Mouse (Mus musculus): ENCODE results near the gene Pip4k2c. TPM values are rescaled to one million over a fixed set of nuclear protein-coding genes. Genes with fewer than 3 reads are reported as not detected.
"Not testable (repeated sequence)": the region's sequence is repeated elsewhere in the genome, so short reads cannot be mapped to it uniquely, and the experiment has no call there.

Gene Pip4k2c
- total RNA-seq, 2 experiments from 2014 or later, result 5.6 to 6.1 TPM

- no peak for DNase-seq
- intact Hi-C loops (cut with DNase I), result loop anchor here (2.0 to 5.0 kb wide), 2 partner anchors 51 to 166 kb away; partner anchors contain the start of gene Gli1
These were observed 35.2 kb downstream of the Pip4k2c start for GRCm38 (mm10) chr10:127176228-127176627.

- no peak for DNase-seq
- intact Hi-C loops (cut with DNase I), result no loop called here
These were observed 37.2 kb downstream of the Pip4k2c start for GRCm38 (mm10) chr10:127174170-127174569.

GRCm38 (mm10) chr10:127173148-127174065 is 38.0 kb downstream of the Pip4k2c start:
- intact Hi-C loops (cut with DNase I), result no loop called here
- DNase-seq, result no peak

- intact Hi-C loops (cut with DNase I), result no loop called here
These were observed 39.7 kb downstream of the Pip4k2c start for GRCm38 (mm10) chr10:127171631-127172200.

GRCm38 (mm10) chr10:127170837-127171272 is 40.5 kb downstream of the Pip4k2c start:
- intact Hi-C loops (cut with DNase I), result no loop called here
- DNase-seq, result peak in 1 of 2 experiments; percentile 61

More at GRCm38 (mm10) chr10:127171631-127172200, 39.7 kb downstream of the Pip4k2c start:
- DNase-seq, result no peak

GRCm38 (mm10) chr10:127170002-127170401 is 41.4 kb downstream of the Pip4k2c start:
- intact Hi-C loops (cut with DNase I), result no loop called here
- no peak for DNase-seq

- DNase-seq, result no peak
- intact Hi-C loops (cut with DNase I), result loop anchor here (5.0 kb wide), 1 partner anchor 40 kb away; no protein-coding TSS in a partner anchor
These were observed 43.7 kb downstream of the Pip4k2c start for GRCm38 (mm10) chr10:127167614-127168192.

- no peak for DNase-seq
- intact Hi-C loops (cut with DNase I), result loop anchor here (5.0 kb wide), 1 partner anchor 40 kb away; no protein-coding TSS in a partner anchor
These were observed 44.4 kb downstream of the Pip4k2c start for GRCm38 (mm10) chr10:127166771-127167613.

GRCm38 (mm10) chr10:127166404-127166715 is 45.0 kb downstream of the Pip4k2c start:
- intact Hi-C loops (cut with DNase I), result loop anchor here (5.0 kb wide), 1 partner anchor 39 kb away; no protein-coding TSS in a partner anchor

GRCm38 (mm10) chr10:127165654-127166403 is 45.6 kb downstream of the Pip4k2c start:
- intact Hi-C loops (cut with DNase I), result loop anchor here (5.0 kb wide), 1 partner anchor 39 kb away; no protein-coding TSS in a partner anchor
- DNase-seq, result no peak

More at GRCm38 (mm10) chr10:127166404-127166715, 45.0 kb downstream of the Pip4k2c start:
- DNase-seq, result no peak

GRCm38 (mm10) chr10:127165354-127165653 is 46.1 kb downstream of the Pip4k2c start:
- intact Hi-C loops (cut with DNase I), result loop anchor here (5.0 kb wide), 1 partner anchor 38 kb away; no protein-coding TSS in a partner anchor
- DNase-seq, result no peak

- peak in 1 of 2 experiments; percentile 62 for DNase-seq
- intact Hi-C loops (cut with DNase I), result loop anchor here (5.0 kb wide), 1 partner anchor 37 kb away; no protein-coding TSS in a partner anchor
These were observed 46.6 kb downstream of the Pip4k2c start, which contains the start of gene B4galnt1 for GRCm38 (mm10) chr10:127164631-127165353. Gene B4galnt1 (plus strand): TSS chr10:127165225.

GRCm38 (mm10) chr10:127164190-127164589 is 47.2 kb downstream of the Pip4k2c start:
- no peak for DNase-seq
- intact Hi-C loops (cut with DNase I), result no loop called here

- intact Hi-C loops (cut with DNase I); DNase-seq: not testable (repeated sequence)
These were observed 48.6 kb downstream of the Pip4k2c start for GRCm38 (mm10) chr10:127162771-127163261.

- DNase-seq, result no peak
- intact Hi-C loops (cut with DNase I), result no loop called here
These were observed 50.7 kb downstream of the Pip4k2c start for GRCm38 (mm10) chr10:127160728-127161127.

- intact Hi-C loops (cut with DNase I), result no loop called here
- DNase-seq, result no peak
These were observed 51.3 kb downstream of the Pip4k2c start for GRCm38 (mm10) chr10:127160081-127160480.

GRCm38 (mm10) chr10:127158471-127158870 is 52.9 kb downstream of the Pip4k2c start:
- intact Hi-C loops (cut with DNase I), result no loop called here
- DNase-seq, result no peak

- no peak for DNase-seq
- intact Hi-C loops (cut with DNase I), result no loop called here
These were observed 54.9 kb downstream of the Pip4k2c start for GRCm38 (mm10) chr10:127156511-127156910.
